Mouse (Mus musculus) hindbrain, postnatal 0 days (tissue): Measurements from ENCODE around the gene Rock2. TPM values are rescaled to one million over a fixed set of nuclear protein-coding genes. Genes with fewer than 3 reads are reported as not detected.
"Not testable (repeated sequence)": the region's sequence is repeated elsewhere in the genome, so short reads cannot be mapped to it uniquely, and the experiment has no call there.

Source experiments
- ATAC-seq: fragments of 200-750 bp; cut with Nextera tagmentation; 2 replicates; pipeline ENCODE4 v1.8.0; 2017; ENCODE audit warnings: mild to moderate bottlenecking, moderate TSS enrichment, moderate library complexity
- DNase-seq: peaks from one replicate; pipeline ENCODE4 v3.0.0-alpha.2; 2015; ENCODE audit warnings: low spot score
- H3K27ac ChIP-seq: fragments of 300-500 bp; sonication (generic); 2 replicates; pipeline ENCODE4 v1.5.1; 2014; ENCODE audit warnings: mild to moderate bottlenecking
- H3K27me3 ChIP-seq: fragments of 300-500 bp; sonication (generic); 2 replicates; pipeline ENCODE4 v1.6.1; 2014; ENCODE audit warnings: low read length, mixed read lengths; ENCODE audit not compliant: insufficient read depth
- H3K36me3 ChIP-seq: fragments of 300-500 bp; sonication (generic); 2 replicates; pipeline ENCODE4 v1.6.1; 2014; ENCODE audit warnings: low read length, mixed read lengths; ENCODE audit not compliant: insufficient read depth
- H3K4me1 ChIP-seq: fragments of 300-500 bp; sonication (generic); 2 replicates; pipeline ENCODE4 v1.6.1; 2014; ENCODE audit warnings: antibody characterized with exemption, low read length, mixed read lengths; ENCODE audit not compliant: insufficient read depth
- H3K4me2 ChIP-seq: fragments of 300-500 bp; sonication (generic); 2 replicates; pipeline ENCODE4 v1.6.1; 2014; ENCODE audit warnings: low read depth, mild to moderate bottlenecking, low read length, moderate library complexity, mixed read lengths
- H3K4me3 ChIP-seq: fragments of 300-500 bp; sonication (generic); 2 replicates; pipeline ENCODE4 v1.5.1; 2014; ENCODE audit warnings: low read length
- H3K9ac ChIP-seq: fragments of 300-500 bp; sonication (generic); replicated peaks from 2 replicates; pipeline ENCODE4 v1.6.1; 2014; ENCODE audit warnings: mild to moderate bottlenecking, low read length, moderate library complexity, mixed read lengths
- H3K9me3 ChIP-seq: fragments of 300-500 bp; sonication (generic); 2 replicates; pipeline ENCODE4 v1.6.1; 2016; ENCODE audit warnings: low read length, mixed read lengths
- CTCF ChIP-seq: IDR thresholded peaks from 2 replicates; pipeline ENCODE4 v1.5.1; 2016; ENCODE audit warnings: antibody characterized with exemption, control low read depth, low read depth
- WGBS: fragments of 180-500 bp; shearing (Covaris S2); extraction: QIAGEN DNeasy Blood & Tissue Kit; methylation state at CpG from one replicate; pipeline ENCODE4 v1.1.7; 2014; 5-methylcytosine and 5-hydroxymethylcytosine counted together
- polyA plus RNA-seq: library from polyadenylated mRNA; unstranded; fragments of >200 nt; fragmentation: Nextera tagmentation; extraction: Ambion mirVana; gene quantifications from 2 replicates; pipeline ENCODE4 v1.2.1, GENCODE M21; 2015
- total RNA-seq: library from RNA; depleted of rRNA; stranded (reverse); fragments of >200 nt; gene quantifications from 2 replicates; pipeline ENCODE4 v1.2.3, GENCODE M21; 2014

The Rock2 gene
- total and polyA plus RNA-seq, 2 experiments from 2014 or later = 12.7 to 20.9 TPM

- Histone ChIP-seq H3K27me3 (0 out of 2 replicates have a peak, but pooled peaks cover 13% of the 10 kb centered on the region), H3K36me3 (no peaks in the 10 kb centered on the region), H3K27ac (no peak overlapping the region), H3K9me3 (no peaks in the 10 kb centered on the region), H3K4me2 (no peak overlapping the region), H3K4me1 (no peaks in the 10 kb centered on the region), H3K4me3 (no peak overlapping the region), H3K9ac (no peak overlapping the region)
- no peak for DNase-seq
- WGBS = 55% methylated on average over 4 of the region's 4 CpGs
- no peak for ATAC-seq
- TF ChIP-seq CTCF = no peak
These were observed 106.5 kb downstream of the Rock2 start for GRCm38 (mm10) chr12:17001211-17001610.

GRCm38 (mm10) chr12:17009466-17009865 lies 114.8 kb downstream of the Rock2 start:
- no peaks in the 10 kb centered on the region for H3K9me3 ChIP-seq
- H3K4me3 ChIP-seq = no peak overlapping the region
- H3K4me1 ChIP-seq = no peaks in the 10 kb centered on the region
- H3K27ac ChIP-seq = no peak overlapping the region
- ATAC-seq (no peak), DNase-seq (no peak)
- 94% methylated on average over 6 of the region's 6 CpGs for WGBS
- TF ChIP-seq CTCF = peak; percentile 25
- no peak overlapping the region for H3K9ac ChIP-seq
- no peaks in the 10 kb centered on the region for H3K27me3 ChIP-seq
- H3K4me2 ChIP-seq = no peak overlapping the region
- H3K36me3 ChIP-seq = no peaks in the 10 kb centered on the region

GRCm38 (mm10) chr12:17011100-17011870 lies 116.6 kb downstream of the Rock2 start, which contains the start of gene 2410004P03Rik:
TSS of gene 2410004P03Rik (minus strand) at chr12:17011727.
- DNase-seq (peak; percentile 74), ATAC-seq (peak; percentile 78)
- H3K4me1 ChIP-seq = no peaks in the 10 kb centered on the region
- H3K4me3 ChIP-seq = peak within 1 kb of the TSS; percentile 30
- no peaks in the 10 kb centered on the region for H3K27me3 ChIP-seq
- peak within 1 kb of the TSS; percentile 28; the same call in 1 of the 2 replicates for H3K9ac ChIP-seq
- H3K27ac ChIP-seq = no peak within 1 kb of the TSS
- H3K9me3 ChIP-seq = no peaks in the 10 kb centered on the region
- H3K36me3 ChIP-seq = no peaks in the 10 kb centered on the region
- TF ChIP-seq CTCF = peak; percentile 90
- H3K4me2 ChIP-seq = peak within 1 kb of the TSS; percentile 58
- WGBS = 5% methylated on average over 29 of the region's 29 CpGs

- Histone ChIP-seq H3K4me2 (no peak overlapping the region), H3K9me3 (no peaks in the 10 kb centered on the region), H3K36me3 (no peaks in the 10 kb centered on the region), H3K9ac (no peak overlapping the region), H3K27ac (no peak overlapping the region), H3K4me1 (no peaks in the 10 kb centered on the region), H3K4me3 (no peak overlapping the region), H3K27me3 (no peaks in the 10 kb centered on the region)
- TF ChIP-seq CTCF = no peak
- ATAC-seq = peak; percentile 28; the same call in 1 of the 2 replicates
- no peak for DNase-seq
- WGBS = 65% methylated on average over 2 of the region's 2 CpGs
These were observed 117.6 kb downstream of the Rock2 start for GRCm38 (mm10) chr12:17012067-17012899.

- TF ChIP-seq CTCF = no peak
- H3K4me1 ChIP-seq = no peaks in the 10 kb centered on the region
- no peak for ATAC-seq
- no peaks in the 10 kb centered on the region for H3K9me3 ChIP-seq
- H3K36me3 ChIP-seq = no peaks in the 10 kb centered on the region
- no peak overlapping the region for H3K9ac ChIP-seq
- no peak for DNase-seq
- H3K27ac ChIP-seq = no peak overlapping the region
- WGBS = 81% methylated on average over 2 of the region's 2 CpGs
- H3K27me3 ChIP-seq = no peaks in the 10 kb centered on the region
- H3K4me3 ChIP-seq = no peak overlapping the region
- no peak overlapping the region for H3K4me2 ChIP-seq
These were observed 121.0 kb downstream of the Rock2 start for GRCm38 (mm10) chr12:17015711-17016110.

GRCm38 (mm10) chr12:17018468-17018867 lies 123.8 kb downstream of the Rock2 start:
- no peaks in the 10 kb centered on the region for H3K36me3 ChIP-seq
- TF ChIP-seq CTCF = peak; percentile 73
- H3K9me3 ChIP-seq = no peaks in the 10 kb centered on the region
- no peak overlapping the region for H3K4me2 ChIP-seq
- no peak overlapping the region for H3K27ac ChIP-seq
- ATAC-seq (no peak), DNase-seq (peak; percentile 72)
- H3K9ac ChIP-seq = no peak overlapping the region
- no peak overlapping the region for H3K4me3 ChIP-seq
- H3K27me3 ChIP-seq = no peaks in the 10 kb centered on the region
- no peaks in the 10 kb centered on the region for H3K4me1 ChIP-seq
- WGBS = 29% methylated on average over 4 of the region's 4 CpGs

GRCm38 (mm10) chr12:17021125-17021524 lies 126.4 kb downstream of the Rock2 start:
- not testable (repeated sequence) for H3K4me2 ChIP-seq, H3K9ac ChIP-seq, H3K9me3 ChIP-seq, DNase-seq, H3K4me1 ChIP-seq, ATAC-seq, H3K36me3 ChIP-seq, H3K4me3 ChIP-seq, H3K27me3 ChIP-seq, H3K27ac ChIP-seq
- whole genome bisulfite sequencing = 93% methylated on average over 4 of the region's 4 CpGs
